Mouse (Mus musculus): ENCODE data around the gene Mfn1.

Mfn1 gene

DNA sequence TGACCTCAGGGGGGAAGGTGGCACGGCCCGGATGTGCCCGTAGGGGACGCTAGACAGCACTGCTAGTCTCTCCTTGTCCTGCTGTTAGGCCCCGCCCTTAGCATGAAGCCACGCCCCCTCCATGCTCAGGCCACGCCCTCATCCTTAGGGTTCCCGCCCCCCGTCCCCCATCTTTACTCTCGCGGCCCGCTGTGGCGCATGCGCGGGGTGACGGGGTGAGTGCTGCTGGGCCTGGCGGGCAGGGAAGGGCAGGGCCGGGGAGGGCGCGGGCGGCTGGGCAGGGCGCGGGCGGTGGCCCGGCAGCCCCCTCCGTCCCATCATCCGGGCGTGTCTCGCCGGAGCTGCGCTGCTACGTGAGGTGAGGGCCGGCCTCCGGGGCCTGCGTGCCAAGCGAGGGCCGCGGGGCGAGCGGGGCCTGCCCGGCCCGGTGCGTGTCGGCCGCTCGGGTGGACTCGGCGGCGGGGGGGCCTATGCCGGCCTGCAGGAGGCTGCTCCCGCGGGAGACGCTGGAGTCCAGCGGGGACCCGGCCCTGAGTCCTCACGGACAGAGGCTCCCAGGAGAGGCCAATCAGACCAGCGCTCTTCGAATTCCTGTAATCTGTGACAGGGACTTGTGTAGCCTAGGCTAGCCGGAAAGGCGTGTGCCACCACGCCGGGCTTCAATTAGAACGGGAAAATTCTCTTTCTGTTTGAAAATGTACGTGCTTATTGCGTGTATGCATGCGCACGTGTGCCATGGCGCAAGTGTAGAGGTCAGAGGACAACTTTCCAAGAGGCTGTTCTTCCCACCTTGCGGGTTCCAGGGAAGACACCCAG lies 18.7 kb upstream of the Mfn1 start:
- DNase-seq (ENCODE audit: low spot score in 2 of 2): peak; percentile 94 to 95

DNA sequence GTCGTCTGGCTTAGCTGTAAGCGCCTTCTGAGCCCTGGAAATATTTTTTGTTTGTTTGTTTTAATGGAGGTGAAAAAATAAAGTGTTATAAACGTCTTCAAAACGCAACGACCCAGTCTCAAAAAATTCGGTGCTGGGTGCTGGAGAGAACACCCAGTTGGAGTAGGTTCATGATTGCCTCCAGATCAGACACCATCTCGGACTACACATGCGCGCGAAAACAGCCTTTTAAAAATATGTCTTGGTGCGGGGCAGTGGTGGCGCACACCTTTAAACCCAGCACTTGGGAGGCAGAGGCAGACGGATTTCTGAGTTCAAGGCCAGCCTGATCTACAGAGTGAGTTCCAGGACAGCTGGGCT lies 18.1 kb upstream of the Mfn1 start:
- peak in 1 of 2 experiments; percentile 49 for DNase-seq (ENCODE audit: low spot score in 2 of 2)

DNA sequence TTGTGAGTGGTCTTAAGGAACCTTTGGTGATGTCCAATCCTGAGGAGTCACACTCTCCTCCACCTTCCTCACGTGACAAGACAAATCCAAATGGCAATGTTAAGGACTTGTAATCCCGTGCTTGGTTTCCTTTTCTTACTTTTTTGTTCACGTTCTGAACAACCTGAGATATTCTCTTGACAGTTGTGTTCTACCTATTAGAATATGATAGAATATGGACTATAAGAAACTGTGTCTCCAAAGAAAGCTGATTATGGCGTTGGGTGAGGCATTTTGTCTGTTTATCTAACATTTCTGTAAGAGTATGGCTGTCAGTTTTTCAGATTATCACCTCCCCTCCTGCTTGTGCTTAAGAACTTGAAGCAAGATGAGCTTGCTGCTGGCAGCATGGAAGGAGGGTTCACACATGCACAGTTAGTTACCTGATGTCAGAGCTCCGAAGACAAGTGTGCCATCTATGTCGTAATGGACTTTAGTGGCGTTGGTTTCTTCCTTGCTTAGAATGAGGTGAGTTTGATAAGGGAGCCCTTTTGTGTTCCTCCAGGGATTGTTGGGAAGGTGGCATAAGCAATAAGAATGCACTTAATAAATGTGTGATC lies 16.5 kb upstream of the Mfn1 start:
- DNase-seq (ENCODE audit: low spot score in 2 of 2): no peak

DNA sequence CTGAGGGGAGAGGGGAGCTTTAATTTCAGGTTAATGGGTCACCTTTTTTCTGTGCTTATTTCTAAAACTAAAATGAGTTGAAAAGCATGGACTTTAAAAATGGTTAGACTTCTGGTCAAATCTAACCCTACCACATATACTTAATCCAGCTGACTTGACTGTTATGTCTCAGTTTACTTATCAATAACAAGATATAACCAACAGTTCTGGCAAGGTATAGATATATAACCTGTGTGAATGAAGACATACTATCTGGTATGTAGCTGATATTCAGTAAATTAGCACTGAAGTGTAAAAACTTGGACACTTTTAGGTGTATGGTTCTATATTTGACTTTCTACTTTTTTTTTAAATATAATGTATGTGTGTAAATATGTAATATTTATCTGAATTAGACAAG lies 15.7 kb upstream of the Mfn1 start:
- no peak for DNase-seq (ENCODE audit: low spot score in 2 of 2)

DNA sequence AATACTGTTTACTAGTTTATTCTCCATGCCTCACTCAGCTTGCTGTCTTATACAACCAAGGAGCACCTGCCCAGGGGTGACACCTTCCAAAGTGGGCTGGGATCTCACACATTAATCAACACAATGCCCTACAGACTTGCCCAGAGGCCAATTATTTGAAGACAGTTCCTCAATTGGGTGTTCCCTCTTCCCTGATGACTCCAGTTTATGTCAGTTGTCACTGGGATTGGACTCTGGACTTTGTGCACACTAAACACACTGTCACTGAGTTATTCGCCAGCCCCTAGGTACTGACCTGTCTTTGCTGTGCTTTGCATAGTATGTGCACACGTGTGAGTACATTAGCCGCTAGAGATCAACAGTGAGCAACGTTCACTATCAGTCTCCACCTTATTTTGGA lies 2.1 kb upstream of the Mfn1 start:
- no peak for DNase-seq (ENCODE audit: low spot score in 2 of 2)

DNA sequence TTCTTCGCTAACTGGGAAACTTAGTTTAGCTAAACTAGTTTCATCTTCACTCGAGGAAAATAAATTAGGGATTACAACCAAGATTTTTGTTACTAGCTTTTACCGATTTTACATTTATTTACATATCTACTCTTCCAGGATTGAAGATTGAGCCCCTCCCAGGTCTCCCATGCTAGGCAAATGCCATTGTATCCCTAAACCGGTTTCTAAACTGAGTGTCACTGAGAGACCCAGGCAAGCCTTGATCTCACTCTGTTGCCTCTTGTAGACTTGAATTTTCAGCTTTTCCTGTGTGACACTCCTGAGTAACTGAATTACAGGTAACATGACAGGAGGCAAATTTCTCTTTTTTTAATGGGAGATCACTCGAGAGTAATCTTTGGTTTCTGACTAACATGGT lies 776 bp downstream of the Mfn1 start:
- DNase-seq (ENCODE audit: low spot score in 2 of 2): no peak

DNA sequence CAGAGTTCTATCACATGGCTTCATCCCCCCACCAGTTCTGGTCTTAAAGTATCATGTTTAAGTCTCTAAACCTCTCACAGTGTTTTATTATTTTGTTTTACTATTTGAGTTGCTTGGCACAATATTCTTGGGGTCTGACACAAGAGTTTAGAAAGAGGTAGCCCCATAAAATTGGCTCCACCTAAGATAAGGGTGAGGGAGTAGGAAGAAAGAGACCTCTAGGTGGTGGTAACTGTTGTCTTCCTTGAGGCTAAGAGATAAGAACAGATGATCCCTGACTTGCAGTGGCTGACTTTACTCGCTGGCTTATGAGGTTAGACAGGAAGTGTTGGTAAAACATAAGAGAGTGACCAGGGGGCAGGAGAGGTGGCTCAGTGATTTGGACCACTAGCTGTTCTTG lies 6.4 kb downstream of the Mfn1 start:
- DNase-seq (ENCODE audit: low spot score in 2 of 2): no peak

DNA sequence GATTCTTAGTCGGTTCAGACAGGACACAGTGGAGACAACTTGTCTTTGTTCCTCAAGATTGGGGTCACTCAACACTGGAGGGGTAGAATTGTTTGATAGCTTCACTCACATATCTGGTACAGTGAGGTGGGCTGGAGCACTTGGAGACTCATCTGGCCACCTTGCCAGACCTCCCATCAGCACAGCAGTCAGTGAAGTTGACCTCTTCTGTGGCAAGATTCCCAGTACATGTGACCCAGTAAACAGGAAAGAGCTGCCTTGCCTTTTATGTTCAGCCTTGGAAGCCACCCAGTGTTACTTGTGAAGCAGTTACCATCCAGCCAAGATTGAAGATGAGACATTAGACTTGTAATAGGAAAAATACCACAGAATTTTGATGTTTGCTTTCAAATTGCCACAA lies 8.3 kb downstream of the Mfn1 start:
- peak; percentile 55 to 74 for DNase-seq (ENCODE audit: low spot score in 2 of 2)

DNA sequence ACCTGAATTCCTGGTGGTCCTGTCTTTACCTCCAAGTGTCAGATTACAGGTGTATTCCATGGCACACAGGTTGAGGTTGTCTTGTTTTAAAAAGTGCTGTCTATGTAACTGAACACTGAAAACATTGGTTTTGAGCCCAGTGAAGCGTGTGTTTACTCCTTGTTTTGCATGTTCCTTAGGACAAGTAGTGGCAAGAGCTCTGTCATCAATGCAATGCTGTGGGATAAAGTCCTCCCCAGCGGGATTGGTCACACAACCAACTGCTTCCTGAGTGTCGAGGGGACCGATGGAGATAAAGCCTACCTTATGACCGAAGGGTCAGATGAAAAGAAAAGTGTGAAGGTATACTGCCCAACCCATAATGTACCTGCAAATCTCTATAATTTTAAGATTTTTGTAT lies 8.8 kb downstream of the Mfn1 start:
- DNase-seq (ENCODE audit: low spot score in 2 of 2): no peak

DNA sequence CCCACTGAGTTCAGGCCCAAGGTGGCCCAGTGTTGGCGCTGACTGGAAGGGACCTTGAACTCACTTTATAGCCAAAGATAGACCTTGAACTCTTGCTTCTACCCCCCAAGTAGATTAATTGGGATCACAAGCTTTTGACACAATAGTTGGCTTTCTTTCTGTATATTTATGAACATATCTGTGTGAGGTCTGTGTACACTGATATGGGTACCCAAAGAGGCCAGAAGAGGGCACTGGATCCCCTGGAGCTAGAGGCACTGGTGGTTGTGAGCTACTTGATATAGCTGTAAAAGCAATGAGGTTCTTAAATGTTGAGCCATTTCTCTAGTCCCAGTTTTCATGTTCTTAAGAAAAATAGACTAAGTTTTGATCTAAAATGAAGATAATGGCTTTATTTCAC lies 23.8 kb downstream of the Mfn1 start:
- no peak for DNase-seq (ENCODE audit: low spot score in 2 of 2)

DNA sequence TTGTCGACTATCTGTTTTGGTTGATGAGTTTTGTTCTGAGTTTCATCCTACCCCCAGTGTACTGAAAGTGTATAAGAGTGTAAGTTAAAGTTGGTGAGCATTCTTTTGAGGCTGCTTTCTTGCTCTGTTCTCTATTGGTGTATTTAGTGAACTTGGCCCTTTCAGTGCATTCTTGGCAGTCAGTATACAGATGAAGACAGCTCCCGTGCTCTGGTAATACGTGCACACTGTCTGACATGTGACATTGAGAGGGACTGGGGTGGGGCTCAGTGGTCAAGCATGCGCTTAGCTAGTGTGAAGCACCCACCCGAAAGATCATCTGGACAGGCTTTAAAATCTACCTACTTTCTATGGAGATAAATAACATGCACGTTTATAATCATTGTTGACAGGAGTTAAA lies 34.1 kb downstream of the Mfn1 start:
- DNase-seq (ENCODE audit: low spot score in 2 of 2): no peak

DNA sequence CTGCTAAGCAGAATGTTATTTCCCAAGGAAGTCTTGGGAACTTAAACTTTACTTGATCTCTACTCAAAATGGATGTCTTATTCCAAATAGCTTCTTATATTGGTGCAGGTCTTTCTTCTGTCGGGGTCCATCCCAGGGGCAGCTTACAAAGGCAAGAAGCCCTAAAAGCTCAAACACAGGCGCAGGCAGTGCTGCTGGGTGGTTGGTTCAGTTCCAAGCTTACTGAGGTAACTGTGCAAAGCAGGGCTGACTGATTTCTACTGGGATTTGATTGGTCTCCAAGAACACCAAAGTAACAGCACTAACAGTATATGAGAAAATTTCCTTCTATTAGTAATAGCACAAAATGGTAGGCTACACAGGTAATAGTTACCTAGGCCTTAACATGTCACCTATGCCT lies 43.8 kb downstream of the Mfn1 start:
- no peak for DNase-seq (ENCODE audit: low spot score in 2 of 2)

DNA sequence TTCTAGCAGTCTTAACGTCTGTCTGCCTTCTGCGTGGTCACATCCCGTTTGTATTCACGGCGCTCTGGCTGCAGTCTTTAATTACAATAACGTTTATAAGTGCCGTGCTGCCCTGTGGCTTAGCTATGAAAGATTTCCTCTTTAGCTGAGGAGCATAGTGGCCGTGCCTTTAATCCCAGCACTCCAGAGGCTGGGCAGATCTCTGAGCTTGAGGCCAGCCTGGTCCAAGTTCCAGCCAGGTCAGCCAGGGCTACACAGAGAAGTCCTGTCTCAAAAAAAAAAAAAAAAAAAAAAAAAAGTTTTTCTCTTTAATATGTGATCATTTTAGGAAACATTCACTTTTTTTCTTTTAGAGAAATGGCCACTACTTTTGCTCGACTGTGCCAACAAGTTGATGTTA lies 44.6 kb downstream of the Mfn1 start:
- no peak for DNase-seq (ENCODE audit: low spot score in 2 of 2)

DNA sequence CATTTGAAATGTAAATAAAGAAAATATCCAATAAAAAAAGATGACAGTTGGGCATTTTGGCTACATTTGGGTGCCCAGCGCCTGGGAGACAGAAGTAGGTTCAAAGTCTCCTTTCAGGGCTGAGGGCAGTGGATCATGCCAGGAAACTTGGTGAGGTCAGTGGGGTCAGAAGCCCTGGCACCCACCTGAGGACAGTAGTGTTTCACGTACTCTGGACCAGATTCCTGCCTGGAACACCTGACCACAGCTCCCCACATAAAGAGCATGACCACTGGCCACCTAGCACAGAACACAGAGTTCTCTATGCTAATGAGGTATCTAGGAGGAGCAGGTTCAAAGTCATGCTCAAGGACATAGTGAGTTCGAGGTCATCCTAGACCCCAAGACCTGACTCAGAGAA lies 45.9 kb downstream of the Mfn1 start:
- no peak for DNase-seq (ENCODE audit: low spot score in 2 of 2)

DNA sequence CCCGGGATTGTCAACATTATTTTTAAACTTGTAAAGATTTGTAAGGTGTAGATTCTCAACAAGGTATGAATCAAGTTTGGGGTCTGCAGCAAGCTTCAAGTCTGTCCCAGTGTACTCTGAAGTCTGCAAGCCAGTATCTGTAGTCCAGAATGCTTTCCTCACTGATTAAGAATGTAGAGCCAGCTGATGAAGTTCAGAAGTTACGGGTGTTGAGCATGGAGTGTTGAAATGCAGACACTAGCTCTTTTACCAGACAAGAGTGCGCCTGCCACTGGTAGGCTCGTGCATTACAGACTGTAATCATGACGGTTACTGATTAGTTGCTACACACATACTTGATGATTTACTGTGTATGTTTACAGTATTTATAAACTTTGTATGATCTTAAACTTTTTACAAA lies 49.5 kb downstream of the Mfn1 start:
- no peak for DNase-seq (ENCODE audit: low spot score in 2 of 2)

DNA sequence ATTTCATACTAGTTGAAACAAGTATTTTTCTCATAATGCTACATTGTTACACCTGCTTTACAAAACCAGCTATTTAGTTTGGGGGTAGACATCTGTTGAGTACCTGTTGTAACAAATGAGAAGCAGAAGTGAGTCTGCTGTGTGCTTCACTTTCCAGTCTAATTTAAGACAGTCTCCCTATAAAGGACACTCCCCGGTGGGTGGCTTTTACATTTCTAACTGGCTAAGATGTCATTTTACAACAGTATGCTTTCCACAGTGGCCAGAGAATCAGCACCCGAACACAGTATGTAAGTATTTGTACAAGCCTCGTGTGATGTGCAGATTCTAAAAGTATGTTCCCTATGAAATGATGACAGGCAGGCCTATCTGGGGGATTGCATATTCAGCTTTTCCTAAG lies 51.5 kb downstream of the Mfn1 start:
- no peak for DNase-seq (ENCODE audit: low spot score in 2 of 2)

DNA sequence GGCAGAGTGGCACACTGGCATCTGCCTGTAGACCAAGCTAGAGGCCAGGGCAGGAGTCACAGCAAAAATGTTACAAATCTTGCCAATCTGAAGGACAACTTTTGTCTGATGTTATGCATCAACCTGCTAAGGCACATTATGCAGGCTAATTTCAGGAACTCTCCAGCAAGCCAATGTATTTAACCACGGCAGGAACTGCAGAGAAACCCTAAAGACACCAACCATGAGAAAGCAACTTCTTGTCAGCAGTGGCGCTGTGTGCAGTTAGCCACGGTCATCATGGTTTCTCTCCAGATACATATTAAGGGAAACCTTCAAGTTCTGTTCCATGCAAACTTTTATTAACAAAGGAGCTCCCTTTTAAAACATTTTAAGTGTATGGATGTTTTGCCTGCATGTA lies 52.6 kb downstream of the Mfn1 start:
- no peak for DNase-seq (ENCODE audit: low spot score in 2 of 2)

DNA sequence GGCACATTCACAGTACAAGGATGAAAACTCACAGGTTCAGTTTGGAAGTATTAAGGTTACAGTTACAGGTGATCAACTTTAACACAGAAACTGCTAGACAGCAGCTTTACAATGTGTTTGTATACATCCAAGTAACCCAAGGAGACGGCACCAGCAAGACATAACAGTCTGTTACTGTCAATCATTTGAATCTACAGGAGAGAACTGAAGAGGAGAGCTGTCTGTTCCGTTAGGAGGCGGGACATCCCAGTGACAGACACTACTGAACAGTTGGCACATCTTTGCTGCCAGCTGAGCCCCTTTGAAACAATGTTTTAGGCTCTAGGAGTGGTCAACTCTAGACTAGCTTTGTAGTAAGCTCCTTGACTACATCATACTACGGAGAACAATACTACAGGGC lies 54.2 kb downstream of the Mfn1 start:
- DNase-seq (ENCODE audit: low spot score in 2 of 2): no peak

DNA sequence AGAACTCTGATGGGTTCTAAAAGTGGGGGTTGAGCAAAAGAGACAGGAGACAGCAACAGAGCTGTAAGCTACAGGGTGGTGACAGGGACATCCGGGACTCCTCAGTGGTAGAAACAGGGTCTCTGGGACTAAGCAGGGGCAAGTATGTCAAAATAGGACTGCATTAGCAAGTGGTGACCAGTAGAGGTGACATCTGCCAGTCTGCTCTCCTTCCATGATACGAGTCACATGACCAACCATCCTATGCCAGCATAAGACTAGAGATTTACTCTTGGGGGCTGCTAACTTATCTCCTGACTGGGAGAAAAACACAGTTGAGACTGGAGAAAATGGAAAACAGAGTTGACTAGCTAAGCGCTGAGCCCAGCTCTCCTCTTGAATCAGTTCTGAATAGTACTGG lies 57.0 kb downstream of the Mfn1 start:
- no peak for DNase-seq (ENCODE audit: low spot score in 2 of 2)

DNA sequence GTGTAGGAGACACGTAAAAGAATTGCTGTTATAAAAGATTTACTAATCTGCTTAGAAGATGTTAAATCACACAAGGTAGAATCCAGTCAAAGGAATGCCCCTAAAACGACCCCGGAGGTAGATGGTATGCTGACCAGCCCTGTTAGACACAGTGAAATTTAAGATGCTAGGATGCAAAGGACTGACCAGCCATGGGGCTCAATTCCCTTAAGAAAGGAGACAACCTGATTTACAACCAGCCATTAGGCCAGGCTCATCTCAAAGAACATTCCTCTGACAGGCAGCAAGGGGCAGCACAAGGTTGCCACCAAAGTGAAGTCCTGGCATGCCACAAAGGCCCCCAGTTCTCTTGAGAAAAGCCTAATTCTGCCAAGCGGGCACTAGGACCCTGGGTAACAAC lies 65.8 kb downstream of the Mfn1 start:
- DNase-seq (ENCODE audit: low spot score in 2 of 2): no peak

DNA sequence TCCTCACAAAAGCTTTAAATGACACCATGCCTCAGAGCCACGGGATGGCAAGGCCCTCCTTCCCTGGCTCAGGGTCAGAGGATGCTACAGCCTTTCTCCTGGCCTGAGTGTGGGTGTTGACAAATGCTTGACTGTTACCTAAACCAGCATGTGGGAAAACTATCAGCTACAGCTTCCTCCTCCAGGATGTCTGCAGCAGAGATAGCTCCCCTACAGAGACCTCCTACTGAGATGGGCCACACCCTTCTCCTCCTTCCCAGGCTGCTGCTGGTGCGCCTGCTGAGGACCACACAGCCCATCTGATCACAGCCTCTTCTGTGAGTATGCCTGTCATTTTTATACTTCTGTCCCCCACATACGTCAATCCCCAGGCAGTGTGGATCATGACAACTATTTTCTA lies 70.1 kb downstream of the Mfn1 start:
- DNase-seq (ENCODE audit: low spot score in 2 of 2): no peak

DNA sequence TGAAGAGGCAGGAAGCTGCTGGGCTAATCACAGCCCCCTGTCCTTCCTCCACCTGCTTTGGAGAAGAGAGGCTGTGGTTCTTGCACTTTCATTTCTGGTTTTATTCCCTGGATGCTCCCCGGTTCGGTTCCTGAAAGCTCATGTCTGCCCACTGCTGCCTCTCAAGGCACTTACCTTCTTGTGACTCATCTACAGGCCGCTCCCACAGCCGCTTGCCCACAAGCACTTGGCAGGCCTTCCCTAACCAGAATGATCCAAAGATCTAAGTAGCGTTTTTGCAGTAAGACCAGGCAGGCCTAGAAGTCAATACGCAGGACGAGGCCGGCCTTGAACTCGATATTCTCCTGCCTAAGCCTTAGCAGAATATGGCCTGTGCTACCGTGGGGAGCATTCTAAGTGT lies 71.8 kb downstream of the Mfn1 start:
- DNase-seq (ENCODE audit: low spot score in 2 of 2): no peak

DNA sequence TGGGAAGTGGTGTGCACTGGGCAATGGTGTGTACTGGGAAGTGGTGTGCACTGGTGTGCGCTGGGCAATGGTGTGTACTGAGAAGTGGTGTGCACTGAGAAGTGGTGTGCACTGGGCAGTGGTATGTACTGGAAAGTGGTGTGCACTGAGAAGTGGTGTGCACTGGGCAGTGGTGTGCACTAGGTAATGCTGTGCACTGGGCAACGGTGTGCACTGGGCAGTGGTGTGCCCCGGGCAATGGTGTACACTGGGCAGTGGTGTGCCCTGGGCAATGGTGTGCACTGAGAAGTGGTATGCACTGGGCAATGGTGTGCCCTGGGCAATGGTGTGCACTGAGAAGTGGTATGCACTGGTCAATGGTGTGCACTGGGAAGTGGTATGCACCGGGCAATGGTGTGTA lies 80.0 kb downstream of the Mfn1 start:
- no peak for DNase-seq (ENCODE audit: low spot score in 2 of 2)

DNA sequence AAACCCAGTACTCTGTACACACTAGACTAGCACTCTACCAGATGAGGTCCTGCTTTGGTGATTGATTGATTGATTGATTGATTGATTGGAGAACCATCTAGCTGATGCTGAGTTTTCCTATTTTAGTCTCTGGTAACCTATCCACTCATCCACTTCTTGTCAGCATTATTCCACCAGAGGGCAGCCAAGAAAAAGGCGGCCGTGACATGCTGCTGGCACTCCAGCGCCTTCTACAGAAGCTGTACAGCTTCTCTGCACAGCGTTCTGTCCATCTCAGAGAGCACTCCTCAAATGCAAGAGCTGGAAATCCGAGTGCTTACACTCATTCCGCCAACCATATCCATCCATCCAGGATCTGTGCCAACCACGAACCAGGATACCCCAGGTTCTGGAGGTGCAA lies 81.3 kb downstream of the Mfn1 start:
- peak; percentile 78 for DNase-seq (ENCODE audit: low spot score in 2 of 2)

Data from right cerebral cortex, postnatal 10 days (tissue).